Mouse (Mus musculus) lung, postnatal 4 days (tissue): ENCODE data around the gene Pax2.
"Not testable (repeated sequence)": the region's sequence is repeated elsewhere in the genome, so short reads cannot be mapped to it uniquely, and the experiment has no call there.

Experiments
- DNase-seq, 2 experiments: peaks; one replicate each; pipeline ENCODE4 v3.0.0; 2021

The Pax2 gene

DNA sequence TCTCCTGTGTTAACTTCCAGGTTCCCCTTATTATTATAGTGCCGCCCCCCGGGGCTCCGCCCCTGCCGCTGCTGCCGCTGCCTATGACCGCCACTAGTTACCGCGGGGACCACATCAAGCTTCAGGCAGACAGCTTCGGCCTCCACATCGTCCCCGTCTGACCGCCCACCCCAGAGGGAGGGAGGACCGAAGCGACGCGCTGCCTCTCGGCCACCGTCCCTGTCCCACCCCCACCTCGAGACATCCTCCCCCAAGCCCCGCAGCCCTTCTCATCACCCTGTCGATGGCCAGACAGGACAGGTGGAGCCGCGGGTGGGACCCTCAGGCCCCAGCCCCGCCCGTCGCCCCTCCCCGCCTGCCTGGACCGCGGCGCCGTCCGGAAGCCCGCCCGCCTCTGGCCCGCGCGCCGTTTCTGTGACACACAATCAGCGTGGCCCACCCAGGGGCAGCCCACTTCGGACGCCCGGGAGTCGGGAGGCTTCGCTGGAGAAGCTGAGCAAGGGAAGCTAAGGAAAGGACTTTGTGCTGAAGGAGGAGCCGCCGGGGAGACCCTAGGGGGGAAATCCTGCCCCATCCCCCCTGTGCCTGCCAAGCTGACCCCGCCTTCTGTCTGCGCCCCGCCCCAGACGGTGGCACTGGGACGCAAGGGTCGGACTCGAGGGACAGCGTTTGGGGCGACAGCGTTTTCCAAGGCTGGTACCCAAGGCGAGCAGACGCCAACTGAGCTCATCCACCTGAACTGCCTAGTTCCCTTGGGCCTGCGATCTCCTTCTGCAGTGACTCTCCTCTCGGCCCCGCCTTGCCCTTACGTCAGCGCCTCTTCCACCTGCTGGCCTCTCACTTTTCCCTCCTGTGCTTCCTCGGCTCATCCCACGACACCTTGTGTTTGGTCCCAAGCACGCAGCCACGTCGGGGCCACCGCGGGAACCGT, 80.4 kb downstream of the Pax2 start:
- no peak for DNase-seq

DNA sequence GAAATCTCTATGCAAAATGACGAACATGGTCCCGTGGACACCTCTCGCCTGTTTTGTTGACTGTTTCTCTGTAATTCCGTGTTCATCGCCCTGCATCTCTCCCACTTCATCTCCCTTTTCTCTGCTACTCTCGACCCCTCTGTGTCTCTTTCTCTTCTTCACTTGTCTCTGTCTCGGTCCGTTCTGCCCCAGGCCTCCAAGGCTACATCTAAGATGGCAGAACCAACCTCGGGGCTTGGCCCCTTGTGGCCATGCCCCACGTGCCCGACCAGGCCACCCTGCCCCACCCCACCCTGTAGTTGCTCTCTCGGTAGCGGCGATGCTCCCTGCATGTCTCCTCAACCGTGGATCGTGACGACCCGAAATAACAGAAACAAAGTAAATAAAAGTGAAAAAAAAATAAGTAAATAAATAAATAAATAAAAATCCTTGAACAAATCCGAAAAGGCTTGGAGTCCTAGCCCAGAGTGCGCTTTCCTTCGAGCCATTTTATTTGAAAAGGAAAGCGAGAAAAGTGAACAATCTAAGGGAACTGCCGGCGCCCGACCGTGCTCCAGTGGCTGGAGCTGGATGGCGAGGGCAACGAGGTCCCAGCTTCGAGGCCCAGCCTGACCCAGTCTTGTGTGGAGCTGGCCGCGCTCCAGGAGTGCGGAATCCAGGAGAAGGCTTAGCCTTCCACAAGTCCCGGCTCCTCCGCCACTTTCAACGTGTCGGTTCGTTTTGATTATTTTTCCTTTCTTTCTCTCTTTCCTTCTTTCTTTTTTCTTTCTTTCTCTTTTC, 81.8 kb downstream of the Pax2 start:
- no peak for DNase-seq

DNA sequence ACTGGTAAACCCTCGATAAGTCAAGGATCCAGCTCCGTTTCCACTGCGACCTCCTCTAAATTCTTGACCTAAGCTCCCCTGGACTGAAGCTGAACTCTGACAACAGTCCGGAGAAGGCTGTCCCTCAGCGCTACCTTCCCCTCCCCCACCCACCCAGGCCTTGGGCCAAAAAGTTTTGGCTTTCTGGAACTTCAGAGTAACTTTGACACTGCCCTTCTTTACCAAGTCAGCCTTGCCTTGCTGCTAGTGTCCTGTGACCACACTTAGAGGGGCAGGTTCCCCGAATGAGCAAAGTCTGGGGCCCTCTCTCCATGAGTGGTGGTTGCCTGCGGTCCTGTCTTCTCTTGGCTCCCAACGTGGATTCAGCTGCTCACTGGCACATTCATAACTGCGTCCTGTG, 82.5 kb downstream of the Pax2 start:
- DNase-seq: no peak

DNA sequence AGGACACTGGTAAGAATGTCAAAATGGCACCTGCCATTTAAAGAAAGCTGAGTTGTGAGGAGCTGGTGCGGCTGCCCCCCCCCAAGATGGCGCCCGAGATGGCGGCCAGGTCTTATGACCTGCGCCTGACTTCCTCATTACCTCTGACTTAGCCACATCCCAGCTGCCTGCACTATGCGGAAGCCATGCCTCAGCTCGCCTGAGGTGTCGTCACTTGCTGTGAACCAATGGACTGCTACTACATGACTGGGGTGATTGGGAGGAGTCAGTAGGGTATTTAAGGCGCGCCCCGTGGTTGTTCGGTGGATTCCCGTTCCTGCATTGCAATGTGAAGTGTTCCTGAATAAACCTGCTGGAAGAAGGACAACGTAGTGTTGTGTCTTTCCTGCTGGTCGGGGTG, 86.8 kb downstream of the Pax2 start:
- not testable (repeated sequence) for DNase-seq

DNA sequence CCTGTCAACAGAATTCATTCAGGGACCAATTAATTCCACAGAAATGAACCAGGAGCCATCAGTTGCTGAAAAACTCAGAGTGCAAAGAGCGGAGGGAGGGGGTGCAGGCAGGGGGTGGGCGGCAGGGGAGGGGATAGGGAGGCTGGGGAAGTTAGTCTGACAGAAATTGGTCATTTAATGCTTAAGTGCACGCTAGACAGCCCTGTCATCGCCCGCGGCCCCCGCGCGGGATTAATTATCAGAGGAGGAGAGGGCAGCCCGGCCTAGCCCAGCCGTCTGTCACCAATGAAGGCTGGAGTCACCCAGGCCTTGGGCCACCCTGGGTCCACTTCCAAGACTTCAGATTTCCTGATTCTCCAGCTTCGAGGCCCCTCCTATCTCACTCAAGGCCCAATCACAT, 93.6 kb downstream of the Pax2 start:
- no peak for DNase-seq

DNA sequence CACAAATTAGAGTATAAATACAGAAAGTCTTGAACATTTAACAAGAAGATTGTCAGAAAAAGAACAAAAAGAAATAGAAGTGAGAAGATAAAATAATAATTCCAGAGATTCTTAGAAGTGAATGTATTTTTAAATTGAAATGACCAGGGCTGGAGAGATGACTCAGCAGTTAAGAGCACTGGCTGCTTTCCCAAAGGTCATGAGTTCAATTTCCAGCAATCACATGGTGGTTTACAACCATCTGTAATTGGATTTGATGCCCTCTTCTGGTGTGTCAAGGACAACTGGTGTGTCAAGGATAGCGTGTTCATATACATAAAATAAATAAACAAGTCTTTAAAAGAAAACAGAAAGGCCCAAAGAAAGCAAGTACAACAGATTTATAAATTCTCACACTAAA, 102.8 kb downstream of the Pax2 start:
- DNase-seq: no peak

DNA sequence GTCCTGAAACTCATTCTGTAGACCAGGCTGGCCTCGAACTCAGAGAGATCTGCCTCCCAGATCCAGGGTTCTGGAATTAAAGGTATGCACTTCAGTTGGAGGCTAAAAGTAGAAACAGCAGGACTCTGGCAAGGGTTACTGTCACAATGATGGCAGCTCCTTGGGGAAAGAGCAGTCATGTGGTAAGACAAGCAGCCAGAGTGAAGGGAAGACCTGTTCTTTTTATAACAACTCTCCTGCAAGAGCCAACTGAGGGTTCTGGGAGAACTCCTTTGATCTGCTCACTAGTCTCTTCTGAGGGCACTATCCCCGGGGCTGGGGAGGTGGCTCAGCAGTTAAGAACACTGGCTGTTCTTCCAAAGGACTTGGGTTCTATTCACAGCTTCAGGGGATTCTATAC, 112.9 kb downstream of the Pax2 start:
- no peak for DNase-seq

DNA sequence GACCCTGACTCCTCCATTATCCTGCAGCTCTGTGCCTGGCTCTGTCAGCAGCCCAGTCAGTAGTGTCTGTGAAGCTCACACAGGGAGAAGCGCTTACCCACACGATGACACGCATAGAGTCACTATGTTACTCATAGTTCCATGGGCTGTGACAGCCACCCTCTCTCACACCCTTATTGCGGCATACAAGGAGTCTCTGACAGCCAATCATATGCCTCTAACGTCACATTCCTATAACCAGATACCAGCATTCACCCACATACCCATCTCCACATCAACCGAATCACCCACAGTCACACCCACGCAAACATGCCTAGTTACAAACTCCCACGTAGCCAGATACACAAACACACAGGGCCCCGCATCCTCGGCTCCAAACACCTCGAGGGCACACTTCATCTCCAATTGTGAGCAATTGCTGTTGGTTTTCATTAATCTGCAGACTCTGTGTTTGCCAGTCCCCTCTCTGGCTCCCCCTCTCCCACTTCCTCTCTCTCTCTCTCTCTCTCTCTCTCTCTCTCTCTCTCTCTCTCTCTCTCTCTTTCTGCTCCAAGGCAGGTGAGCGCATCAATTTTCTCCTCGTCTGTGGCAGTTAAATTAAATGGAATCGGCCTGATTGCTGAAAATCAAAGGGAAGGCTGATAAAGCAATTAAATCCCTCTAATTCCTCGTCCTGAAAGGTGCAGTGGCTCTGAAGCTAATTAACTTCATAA, 118.5 kb downstream of the Pax2 start:
- DNase-seq: no peak

DNA sequence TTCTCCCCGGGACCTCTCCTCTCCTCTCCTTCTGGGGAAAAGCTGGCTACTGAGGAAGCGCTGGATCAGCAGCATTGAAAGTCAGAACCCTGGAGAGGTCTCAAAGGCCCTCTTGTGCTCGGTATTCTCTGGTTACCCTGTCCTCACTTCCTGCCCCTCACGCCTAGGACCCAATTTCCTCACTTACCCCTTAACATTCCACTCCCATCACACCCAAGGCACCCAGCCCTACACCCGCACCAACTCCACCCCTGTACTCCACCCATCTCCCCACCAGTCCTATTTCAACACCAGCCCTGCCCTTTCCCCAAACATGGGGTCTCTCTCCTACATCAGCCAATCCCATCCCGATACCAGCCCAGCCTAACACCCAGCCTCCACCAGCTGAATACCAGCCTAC, 119.1 kb downstream of the Pax2 start:
- no peak for DNase-seq

DNA sequence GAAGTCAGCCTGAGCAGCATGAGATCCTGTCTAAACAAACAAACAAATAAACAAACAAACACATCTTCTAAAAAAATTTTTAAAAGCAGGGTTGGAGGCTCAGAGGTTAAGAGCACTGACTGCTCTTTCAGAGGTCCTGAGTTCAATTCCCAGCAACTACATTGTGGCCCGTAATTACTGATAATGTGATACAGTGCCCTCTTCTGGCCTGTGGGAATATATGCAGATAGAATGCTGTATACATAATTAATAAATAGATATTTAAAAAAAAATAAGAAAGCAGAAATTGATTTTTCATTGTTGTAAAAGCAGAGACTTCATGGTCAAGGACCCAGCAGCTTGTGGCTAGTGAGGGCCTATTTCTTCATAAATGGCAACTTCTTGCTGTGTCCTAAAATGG, 119.9 kb downstream of the Pax2 start:
- DNase-seq: no peak

DNA sequence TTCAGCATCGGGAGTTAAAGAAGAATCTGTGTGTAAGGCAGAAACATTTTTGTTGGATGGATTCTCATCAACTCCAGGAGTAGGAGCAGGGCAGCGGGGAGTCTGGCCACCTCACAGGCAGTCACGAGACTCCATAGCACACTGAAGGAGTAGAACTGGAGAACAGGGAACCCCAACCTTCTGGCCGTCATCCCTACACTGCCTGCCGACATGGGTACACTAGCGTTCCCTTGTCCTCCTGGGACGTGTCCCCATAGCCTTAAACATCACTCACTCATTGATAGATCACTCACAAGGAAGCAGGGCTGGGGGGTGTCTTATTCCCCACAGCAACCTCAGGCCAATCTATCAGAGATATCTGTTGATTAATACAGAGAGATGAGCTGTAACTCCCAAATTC, 120.7 kb downstream of the Pax2 start:
- DNase-seq: no peak

DNA sequence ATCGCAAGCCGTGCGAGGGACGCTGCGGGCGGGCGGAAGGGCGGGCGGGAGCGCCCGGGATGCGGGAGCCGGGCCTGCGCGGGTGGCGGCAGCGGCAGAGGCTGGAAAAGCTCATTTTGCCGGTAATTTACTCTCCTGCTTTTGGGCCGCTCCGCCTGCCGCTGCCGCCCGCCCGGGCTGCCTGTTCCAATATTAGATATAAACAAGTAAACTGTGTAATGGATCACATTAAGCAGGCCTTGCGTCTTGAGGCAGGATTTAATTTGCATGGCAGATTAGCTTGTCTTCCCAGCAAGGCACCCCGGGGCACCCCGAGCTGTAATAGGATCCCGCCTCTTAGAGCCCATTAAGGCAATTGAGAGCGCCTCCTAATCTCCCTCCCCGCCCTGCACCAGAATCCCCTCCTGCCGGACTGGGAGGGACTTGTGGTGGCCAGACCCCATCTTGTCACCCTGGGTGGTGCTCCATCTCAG, 126.7 kb downstream of the Pax2 start:
- DNase-seq: peak; percentile 19 to 47

DNA sequence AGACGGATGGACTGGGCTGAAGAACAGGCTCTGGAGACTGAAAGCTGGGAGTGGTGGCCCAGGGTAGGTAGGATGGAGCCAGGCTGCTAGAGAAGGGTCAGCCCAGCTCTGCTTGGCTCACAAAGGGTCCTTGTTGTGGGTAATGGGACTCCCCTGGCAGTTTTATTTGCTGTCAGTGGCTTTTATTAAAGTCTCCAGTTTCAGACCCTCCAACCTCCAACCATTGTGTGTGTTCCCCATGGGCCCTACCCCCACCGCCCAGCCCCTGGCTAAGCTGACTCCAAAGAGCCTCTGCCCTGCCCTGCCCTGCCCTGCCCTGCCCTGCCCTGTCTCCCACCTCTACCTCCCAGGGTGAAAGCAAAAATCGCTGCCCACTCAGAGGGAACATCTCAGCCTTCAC, 128.5 kb downstream of the Pax2 start:
- no peak for DNase-seq

DNA sequence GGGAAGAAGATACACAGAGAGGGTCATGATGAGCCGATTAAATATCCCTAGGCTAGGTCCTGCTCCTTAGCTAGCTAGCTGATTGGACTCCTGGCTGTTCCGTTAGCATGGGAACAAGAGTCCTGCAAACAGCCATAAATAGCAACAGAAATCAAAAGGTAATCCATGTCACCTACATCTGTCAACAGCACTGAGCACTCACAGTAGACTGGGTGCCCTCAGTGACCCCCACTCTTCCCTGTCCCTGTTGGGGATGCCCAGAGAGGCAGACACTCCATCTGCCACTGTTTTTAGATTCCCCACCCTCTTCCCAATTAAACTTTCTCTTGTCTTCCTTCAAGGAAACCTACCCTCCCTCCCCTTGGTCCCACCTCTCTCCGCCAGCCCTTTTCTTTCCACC, 130.6 kb downstream of the Pax2 start:
- DNase-seq: no peak
